Mouse (Mus musculus) megakaryocyte, embryonic 14.5 days (primary cell): Measurements from ENCODE around the gene 1500009L16Rik. TPM values are rescaled to one million over a fixed set of nuclear protein-coding genes. Genes with fewer than 3 reads are reported as not detected.

Source experiments
- H3K27me3 ChIP-seq: replicated peaks from 2 replicates; pipeline ENCODE3; 2012; ENCODE audit warnings: inconsistent platforms
- H3K36me3 ChIP-seq: replicated peaks from 2 replicates; pipeline ENCODE3; 2012; ENCODE audit warnings: low read length, inconsistent platforms, mixed read lengths
- H3K4me1 ChIP-seq: 2 replicates; pipeline ENCODE4 v1.6.1; 2012; ENCODE audit warnings: inconsistent platforms
- H3K4me3 ChIP-seq: replicated peaks from 2 replicates; pipeline ENCODE3; 2012; ENCODE audit warnings: moderate library complexity, mild to moderate bottlenecking, inconsistent platforms
- H3K9me3 ChIP-seq: 2 replicates; pipeline ENCODE4 v1.6.1; 2012; ENCODE audit warnings: inconsistent platforms
- FLI1 ChIP-seq: IDR thresholded peaks from 2 replicates; pipeline ENCODE4 v1.6.1; 2012; ENCODE audit warnings: low read length, inconsistent platforms, mixed read lengths
- GATA1 ChIP-seq: IDR thresholded peaks from 3 replicates; pipeline ENCODE4 v1.6.1; 2012; ENCODE audit warnings: mixed read lengths, low read length, inconsistent platforms, borderline replicate concordance
- polyA plus RNA-seq: library from polyadenylated mRNA; stranded (reverse); fragments of >175 nt; gene quantifications from 2 replicates; pipeline ENCODE4 v1.2.3, GENCODE M21; 2012; ENCODE audit warnings: low replicate concordance; ENCODE audit not compliant: insufficient read depth

Gene 1500009L16Rik
- polyA plus RNA-seq, 1 experiment, result 0.28 TPM

GRCm38 (mm10) chr10:83724351-83725059 is 1.8 kb downstream of the 1500009L16Rik start:
- Histone ChIP-seq H3K27me3 (peaks cover 50% of the 10 kb centered on the region), H3K4me3 (no peak overlapping the region), H3K36me3 (no peaks in the 10 kb centered on the region), H3K9me3 (peaks cover 18% of the 10 kb centered on the region), H3K4me1 (peaks cover 12% of the 10 kb centered on the region)
- no peak for TF ChIP-seq GATA1
- no peak for TF ChIP-seq FLI1

- H3K4me1 ChIP-seq, result peaks cover 12% of the 10 kb centered on the region
- peaks cover 18% of the 10 kb centered on the region for H3K9me3 ChIP-seq
- peaks cover 41% of the 10 kb centered on the region for H3K27me3 ChIP-seq
- no peaks in the 10 kb centered on the region for H3K36me3 ChIP-seq
- H3K4me3 ChIP-seq, result no peak overlapping the region
- TF ChIP-seq FLI1 (no peak), GATA1 (no peak)
Observed at GRCm38 (mm10) chr10:83726164-83726563, 3.5 kb downstream of the 1500009L16Rik start.

- Histone ChIP-seq H3K27me3 (peaks cover 28% of the 10 kb centered on the region), H3K4me1 (peaks cover 5% of the 10 kb centered on the region), H3K9me3 (peaks cover 18% of the 10 kb centered on the region), H3K4me3 (no peak overlapping the region), H3K36me3 (no peaks in the 10 kb centered on the region)
- no peak for TF ChIP-seq GATA1
- TF ChIP-seq FLI1, result no peak
Observed at GRCm38 (mm10) chr10:83727846-83728245, 5.2 kb downstream of the 1500009L16Rik start.

DNA sequence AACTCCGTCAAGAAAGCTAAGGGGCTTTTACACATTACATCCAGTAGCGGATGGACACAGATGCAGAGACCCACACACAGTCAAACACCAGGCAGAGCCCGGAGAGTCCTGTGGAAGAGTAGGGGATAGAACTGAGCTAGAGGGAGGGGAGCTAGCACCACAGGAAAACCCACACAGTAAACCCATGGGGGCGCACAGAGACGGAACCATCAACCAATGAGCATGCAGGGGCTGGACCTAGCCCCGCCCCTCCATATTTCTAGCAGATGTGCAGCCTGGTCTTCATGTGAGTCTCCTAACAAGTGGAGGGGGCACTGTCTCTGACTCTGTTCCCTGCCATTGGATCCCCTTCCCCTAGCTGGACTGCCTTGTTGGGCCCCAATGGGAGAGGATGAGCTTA is 5.9 kb downstream of the 1500009L16Rik start:
- Histone ChIP-seq H3K4me3 (no peak overlapping the region), H3K4me1 (no peaks in the 10 kb centered on the region), H3K27me3 (peaks cover 21% of the 10 kb centered on the region), H3K9me3 (peaks cover 18% of the 10 kb centered on the region), H3K36me3 (no peaks in the 10 kb centered on the region)
- TF ChIP-seq GATA1, result no peak
- no peak for TF ChIP-seq FLI1

GRCm38 (mm10) chr10:83729076-83729475 is 6.4 kb downstream of the 1500009L16Rik start:
- Histone ChIP-seq H3K4me3 (no peak overlapping the region), H3K36me3 (no peaks in the 10 kb centered on the region), H3K4me1 (no peaks in the 10 kb centered on the region), H3K9me3 (peaks cover 18% of the 10 kb centered on the region), H3K27me3 (peaks cover 16% of the 10 kb centered on the region)
- TF ChIP-seq GATA1, result no peak
- no peak for TF ChIP-seq FLI1

DNA sequence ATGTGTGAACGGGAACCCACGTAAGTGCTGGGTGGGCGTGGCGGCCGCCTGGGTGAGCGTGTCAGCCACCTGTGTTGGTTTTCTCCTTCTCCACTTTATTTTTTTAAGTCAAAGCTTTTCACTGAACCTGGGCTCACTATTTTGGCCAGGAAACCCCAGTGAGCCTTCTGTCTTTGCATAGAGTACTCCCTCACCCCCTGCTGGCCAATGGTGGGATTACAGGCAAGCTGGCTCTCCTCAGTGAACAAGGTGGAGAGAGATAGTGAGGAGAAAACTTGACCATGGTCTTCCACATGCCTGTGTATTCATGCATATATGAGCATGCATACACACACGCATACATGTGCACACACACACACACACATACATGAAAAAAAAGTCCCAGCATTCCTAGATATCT is 6.8 kb downstream of the 1500009L16Rik start:
- H3K4me1 ChIP-seq, result no peaks in the 10 kb centered on the region
- no peaks in the 10 kb centered on the region for H3K36me3 ChIP-seq
- H3K27me3 ChIP-seq, result peaks cover 13% of the 10 kb centered on the region
- peaks cover 18% of the 10 kb centered on the region for H3K9me3 ChIP-seq
- H3K4me3 ChIP-seq, result no peak overlapping the region
- TF ChIP-seq GATA1 (no peak), FLI1 (no peak)

DNA sequence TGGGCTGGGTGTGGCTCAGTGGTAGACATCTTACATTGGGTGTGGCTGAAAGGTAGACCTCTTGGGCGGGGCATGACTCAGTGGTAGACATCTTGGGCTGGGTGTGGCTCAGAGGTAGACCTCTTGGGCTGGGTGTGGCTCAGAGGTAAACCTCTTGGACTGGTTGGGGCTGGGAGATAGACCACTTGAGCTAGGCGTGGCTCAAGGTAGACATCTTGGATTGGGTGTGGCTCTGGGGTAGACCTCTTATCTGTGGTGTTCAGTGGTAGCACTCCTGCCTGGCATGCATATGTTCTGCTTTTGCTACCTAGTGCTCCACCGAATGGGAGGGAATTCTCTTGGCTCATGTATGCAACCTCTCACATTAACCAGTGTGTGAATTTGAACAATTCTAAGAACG is 11.1 kb downstream of the 1500009L16Rik start:
- H3K36me3 ChIP-seq, result no peaks in the 10 kb centered on the region
- H3K9me3 ChIP-seq, result peaks cover 21% of the 10 kb centered on the region
- H3K4me1 ChIP-seq, result no peaks in the 10 kb centered on the region
- no peak overlapping the region for H3K4me3 ChIP-seq
- H3K27me3 ChIP-seq, result peaks cover 2% of the 10 kb centered on the region
- TF ChIP-seq GATA1 (no peak), FLI1 (no peak)

DNA sequence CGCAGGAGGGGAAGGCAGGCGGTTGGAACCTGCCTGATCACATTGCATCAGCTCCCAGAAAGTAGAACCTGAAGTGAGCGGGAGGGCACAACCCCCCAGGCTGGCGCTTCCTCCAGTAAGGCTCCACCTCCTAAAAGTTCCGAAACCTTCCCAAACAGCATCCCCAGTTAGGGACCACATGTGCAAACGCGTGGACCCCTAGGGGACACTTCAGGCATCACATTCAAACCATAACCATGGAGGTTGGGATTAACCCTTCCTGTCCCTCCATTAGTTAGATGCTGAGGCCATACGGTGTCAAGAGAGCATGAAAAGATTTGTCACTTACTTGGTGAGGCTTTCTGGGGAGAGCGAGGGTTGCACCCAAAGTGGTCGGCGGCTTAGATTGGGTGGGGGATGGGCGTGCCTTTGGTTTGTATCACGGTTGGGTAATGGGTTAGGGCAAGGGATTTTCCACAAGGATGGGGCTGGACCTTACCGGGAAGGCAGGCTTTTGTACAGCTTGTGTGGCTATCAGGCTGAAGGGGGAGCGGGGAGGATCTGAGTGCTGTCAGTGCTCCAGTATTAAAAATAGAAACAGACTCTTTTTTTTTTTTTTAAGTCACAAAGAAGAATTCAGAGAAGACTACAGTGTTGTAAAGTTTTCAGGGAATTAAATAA is 16.5 kb downstream of the 1500009L16Rik start:
- H3K27me3 ChIP-seq, result no peaks in the 10 kb centered on the region
- H3K36me3 ChIP-seq, result no peaks in the 10 kb centered on the region

GRCm38 (mm10) chr10:83744656-83745055 is 22.0 kb downstream of the 1500009L16Rik start:
- Histone ChIP-seq H3K27me3 (no peaks in the 10 kb centered on the region), H3K9me3 (peaks cover 49% of the 10 kb centered on the region), H3K36me3 (no peaks in the 10 kb centered on the region), H3K4me1 (no peaks in the 10 kb centered on the region), H3K4me3 (no peak overlapping the region)
- TF ChIP-seq GATA1 (no peak), FLI1 (no peak)

More for the DNA sequence above, 16.5 kb downstream of the 1500009L16Rik start:
- Histone ChIP-seq H3K4me1 (no peaks in the 10 kb centered on the region), H3K9me3 (peaks cover 54% of the 10 kb centered on the region), H3K4me3 (no peak overlapping the region)
- TF ChIP-seq FLI1 (no peak), GATA1 (no peak)

GRCm38 (mm10) chr10:83753056-83753455 is 30.4 kb downstream of the 1500009L16Rik start:
- Histone ChIP-seq H3K27me3 (no peaks in the 10 kb centered on the region), H3K9me3 (0 out of 2 replicates have a peak, but pooled peaks cover 2% of the 10 kb centered on the region), H3K4me3 (no peak overlapping the region), H3K4me1 (no peaks in the 10 kb centered on the region), H3K36me3 (no peaks in the 10 kb centered on the region)
- TF ChIP-seq GATA1 (no peak), FLI1 (no peak)
